Mouse (Mus musculus) cerebellum, postnatal 10 days (tissue): Measurements from ENCODE around the gene Lysmd3.
"Not testable (repeated sequence)": the region's sequence is repeated elsewhere in the genome, so short reads cannot be mapped to it uniquely, and the experiment has no call there.

Experiments used
- DNase-seq, 2 experiments: peaks; one replicate each; pipeline ENCODE4 v3.0.0; 2021; ENCODE audit warnings: mixed read lengths in 2 of 2

Lysmd3 gene

GRCm38 (mm10) chr13:81657351-81658052, at the start of gene Lysmd3:
Lysmd3 (plus strand) TSS chr13:81657663.
- DNase-seq: peak; percentile 97 to 98

DNA sequence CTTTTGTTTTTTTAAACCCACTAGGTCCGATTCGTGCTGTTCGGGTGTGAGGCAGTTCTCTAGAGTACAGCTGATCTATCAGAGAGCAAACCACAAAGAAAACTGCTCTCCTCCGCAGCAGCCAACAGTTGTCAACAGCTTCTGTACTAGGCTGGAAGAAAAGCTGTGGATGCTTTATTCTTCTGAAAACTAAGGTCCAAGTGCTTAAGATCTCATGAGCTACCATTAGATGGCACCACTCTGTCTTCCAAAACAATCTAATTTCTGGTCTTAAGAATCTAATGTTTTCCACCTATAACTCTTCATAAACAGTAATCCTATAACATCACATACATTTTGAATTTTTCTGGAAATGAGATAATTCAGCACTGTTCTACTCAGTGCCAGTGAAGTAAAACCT, 47.1 kb upstream of the Lysmd3 start:
- no peak for DNase-seq

DNA sequence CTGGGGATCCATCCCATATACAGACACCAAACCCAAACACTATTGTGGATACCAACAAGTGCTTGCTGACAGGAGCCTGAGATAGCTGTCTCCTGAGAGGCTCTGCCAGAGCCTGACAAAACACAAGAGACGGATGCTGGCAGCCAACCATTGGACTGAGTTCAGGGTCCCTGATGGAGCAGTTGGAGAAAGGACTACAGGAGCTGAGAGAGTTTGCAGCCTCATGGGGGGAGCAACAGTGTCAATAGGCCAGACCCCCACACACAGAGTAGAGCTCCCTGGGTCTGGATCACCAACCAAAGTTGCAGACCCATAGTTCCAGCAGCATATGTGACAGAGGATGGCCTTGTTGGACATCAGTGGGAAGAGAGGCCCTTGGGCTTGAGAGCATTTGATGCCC, 29.6 kb upstream of the Lysmd3 start:
- peak in 1 of 2 experiments; percentile 14 for DNase-seq

DNA sequence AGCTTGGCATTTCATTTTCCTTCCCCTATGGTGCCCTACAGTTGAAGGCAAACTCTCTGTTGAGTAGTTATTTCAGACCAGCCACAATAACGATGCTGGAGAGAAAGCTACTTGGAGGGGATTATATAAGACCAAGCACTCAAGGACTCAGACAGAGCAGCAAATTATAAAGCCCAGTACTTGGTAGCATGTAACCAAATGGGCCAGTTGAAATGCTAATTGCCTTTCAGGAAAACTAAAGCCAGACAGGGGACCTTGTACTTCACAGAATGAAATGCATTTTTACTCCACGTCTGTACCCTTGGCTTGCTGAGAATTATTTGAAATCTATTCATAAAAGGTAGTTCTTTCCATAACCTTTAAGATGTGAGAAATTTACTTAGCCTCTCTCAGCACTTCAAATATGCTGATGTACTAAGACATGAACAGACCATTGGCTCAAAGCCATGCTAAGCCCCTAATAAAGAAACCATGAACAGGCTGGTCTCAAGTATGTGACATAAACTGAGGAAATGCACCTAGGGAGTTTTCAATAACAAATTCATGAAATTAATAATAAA, 28.8 kb upstream of the Lysmd3 start:
- DNase-seq: no peak

DNA sequence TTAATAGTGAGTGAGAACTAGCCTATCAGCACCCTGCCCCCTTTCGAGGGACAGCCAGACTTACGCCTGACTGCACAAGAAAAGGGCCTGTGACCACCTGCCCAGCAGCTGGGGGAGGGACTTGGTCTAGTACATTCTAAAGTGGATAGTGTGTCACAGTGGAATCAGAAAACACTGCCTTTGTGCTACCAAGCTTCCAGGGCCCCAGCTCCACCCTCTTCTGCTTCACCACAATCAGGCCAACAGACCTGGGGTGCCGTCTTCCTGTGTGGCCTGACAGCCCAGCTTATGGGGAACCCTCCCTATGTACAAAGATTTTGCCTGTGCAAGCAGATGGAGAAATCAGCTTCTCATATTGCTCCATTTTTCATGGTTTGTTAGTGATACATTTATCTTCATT, 28.1 kb upstream of the Lysmd3 start:
- peak; percentile 18 to 27 for DNase-seq

DNA sequence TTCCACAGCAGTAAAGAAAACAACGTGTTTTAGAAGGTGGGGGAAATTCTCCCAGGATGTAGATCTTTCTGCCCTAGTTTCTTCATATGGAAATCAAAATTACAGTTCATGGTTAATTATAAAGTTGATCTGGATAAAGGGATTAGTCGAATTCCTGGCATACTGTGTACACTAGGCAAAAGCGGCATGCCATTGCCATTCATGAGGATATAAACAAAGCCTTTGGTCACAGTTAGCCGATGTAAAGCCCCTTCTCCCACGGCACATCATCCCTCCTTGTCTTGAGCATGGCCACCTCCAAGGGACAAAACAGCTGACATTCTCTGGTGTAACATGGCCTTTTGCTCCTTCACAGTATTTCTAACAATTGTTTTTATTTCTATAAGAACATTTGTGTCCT, 26.9 kb upstream of the Lysmd3 start:
- DNase-seq: no peak

DNA sequence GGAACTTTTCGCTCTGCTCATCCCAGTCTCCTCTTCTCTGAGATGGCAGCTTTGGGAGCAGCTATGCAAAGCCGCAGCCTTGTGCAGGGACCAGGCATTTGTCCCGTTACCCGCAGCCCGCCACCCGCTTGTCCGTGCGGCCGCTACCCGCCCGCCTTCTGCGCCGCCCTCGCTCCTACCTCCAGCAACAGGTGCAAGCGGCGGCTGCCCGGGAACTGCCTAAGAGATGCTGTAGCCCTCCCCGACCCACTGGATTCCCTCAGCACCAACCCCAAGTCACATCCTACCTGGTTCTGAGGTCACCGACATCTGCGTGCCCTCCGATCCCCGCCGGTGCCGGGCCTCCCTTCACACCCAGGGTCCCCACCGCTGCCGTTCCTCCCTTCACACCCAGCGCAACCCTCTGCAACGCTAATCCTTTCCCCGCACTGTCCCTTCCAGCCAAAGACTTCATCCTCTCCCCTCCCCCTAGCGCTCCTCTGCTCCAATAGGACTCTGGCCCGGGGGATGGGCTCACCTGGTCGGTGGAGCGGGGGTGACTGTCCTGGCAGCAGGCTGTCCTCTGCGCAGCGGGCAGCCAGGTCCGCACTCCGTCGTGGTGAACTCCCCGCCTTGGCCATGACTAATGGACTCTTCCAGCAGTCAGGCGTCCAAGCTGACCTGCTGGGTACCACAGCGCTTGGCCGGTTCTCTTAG, 24.6 kb upstream of the Lysmd3 start, which contains the start of gene Adgrv1:
Adgrv1 (minus strand) TSS at position 435 of the 696 bp plus-strand sequence.
- peak; percentile 91 to 96 for DNase-seq

DNA sequence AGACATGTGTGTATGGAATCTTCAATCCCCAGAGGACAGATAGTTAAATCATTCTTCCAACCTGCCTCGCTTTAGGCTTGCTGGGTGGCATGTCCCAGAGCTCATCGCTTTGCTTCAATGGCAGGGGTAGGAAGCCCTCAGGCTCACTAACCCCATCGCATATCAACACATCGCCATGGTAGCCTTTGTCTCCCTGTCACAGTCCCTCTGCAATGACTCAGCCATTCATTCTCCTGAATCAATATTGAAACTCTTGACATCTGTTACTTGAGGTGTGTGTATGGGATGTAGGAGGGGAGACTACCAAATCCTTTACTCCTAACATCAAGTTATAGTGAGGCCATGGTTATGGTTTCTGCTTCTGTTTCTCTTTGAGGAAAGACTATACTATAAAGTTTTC, 17.8 kb upstream of the Lysmd3 start:
- no peak for DNase-seq

- no peak for DNase-seq
Measured at GRCm38 (mm10) chr13:81640881-81641280, 16.6 kb upstream of the Lysmd3 start.

DNA sequence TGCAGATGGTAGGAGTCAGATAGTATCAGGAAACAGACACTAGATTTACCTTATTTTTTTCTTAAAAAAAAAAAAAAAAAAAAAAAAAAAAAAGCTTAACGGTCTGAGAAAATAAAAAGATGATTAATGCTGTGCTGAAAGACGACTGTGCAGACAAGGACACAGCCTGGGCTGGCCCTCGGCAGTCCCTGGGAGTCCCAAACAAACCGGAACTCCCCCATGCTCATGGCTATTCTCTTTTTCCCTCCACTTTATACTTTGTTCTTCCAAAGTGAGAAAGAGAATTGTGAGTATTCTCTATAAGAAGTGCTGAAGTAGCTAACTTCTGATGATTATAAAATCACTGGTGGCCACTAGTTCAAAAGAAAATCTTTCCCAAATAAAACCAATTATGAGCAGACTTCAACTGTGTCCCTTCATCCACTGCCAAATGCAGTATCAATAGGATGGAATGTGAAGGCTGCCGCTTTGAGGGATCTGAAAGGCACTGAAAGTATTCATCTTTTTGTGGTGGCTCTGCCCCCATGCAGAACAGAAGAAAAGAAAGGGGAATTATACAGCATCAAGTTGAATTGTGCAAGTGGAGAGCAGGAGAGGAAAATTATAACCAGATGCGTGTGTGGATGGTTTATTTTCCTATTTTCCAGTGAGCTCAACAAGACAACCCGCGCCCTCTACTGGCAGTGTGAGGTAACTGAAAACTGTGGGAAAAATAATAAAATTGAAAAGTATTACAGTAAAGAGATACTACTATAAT, 16.0 kb upstream of the Lysmd3 start:
- peak; percentile 75 to 76 for DNase-seq

DNA sequence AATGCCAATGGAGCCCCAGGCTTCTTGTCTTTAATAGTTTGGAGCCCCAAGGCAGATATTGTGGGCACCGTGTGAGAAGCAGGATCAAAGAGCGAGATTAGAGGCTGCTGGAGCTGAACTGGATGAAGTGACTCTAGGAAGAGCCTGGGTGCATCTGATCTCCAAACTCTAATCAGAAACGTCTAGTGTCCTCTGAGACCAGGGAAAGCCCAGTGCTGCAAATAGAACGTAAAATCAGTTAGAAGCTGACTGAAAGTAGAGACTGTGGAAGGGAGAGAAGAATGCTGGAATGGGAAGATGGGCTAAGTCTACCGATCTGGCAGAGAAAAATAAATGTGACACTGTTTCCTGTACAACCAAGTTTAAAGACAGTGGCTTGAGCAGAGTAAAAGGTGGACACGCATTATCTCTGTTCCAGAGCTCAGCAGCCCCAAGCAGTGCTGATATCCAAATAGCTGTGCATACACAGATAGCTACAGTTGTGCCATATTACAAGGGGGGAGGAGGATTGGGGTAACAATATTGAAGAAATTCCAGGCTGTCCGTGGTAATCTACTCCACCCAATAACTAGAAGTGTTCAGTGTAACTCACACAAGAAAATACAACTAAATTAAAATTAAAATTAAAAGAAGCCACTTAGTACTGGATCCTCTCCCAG, 14.8 kb upstream of the Lysmd3 start:
- DNase-seq: no peak

DNA sequence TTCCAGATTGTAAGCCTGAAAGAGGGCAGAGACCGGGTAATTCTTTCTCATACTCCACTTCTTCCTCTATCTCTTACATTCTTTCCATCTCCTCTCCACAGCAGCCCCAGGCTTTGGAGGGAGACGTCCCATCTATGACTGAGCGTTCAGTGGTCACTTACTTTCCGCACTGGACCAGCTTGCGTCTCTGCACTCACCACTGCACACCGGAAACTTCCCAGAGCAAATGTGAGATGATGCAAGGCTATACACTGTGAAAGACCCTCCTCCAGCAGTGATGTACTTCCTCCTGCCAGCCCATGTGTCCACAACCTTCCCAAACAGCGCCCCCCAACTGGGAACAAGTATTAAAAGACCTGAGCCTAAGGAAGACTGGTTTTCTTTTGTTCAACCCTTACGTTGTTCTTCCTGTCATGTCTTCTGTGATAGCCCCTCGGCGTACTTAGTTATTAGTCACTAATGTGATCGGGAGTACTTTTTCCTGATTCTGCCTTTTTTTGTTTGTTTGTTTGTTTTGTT, 13.4 kb upstream of the Lysmd3 start:
- DNase-seq: no peak

DNA sequence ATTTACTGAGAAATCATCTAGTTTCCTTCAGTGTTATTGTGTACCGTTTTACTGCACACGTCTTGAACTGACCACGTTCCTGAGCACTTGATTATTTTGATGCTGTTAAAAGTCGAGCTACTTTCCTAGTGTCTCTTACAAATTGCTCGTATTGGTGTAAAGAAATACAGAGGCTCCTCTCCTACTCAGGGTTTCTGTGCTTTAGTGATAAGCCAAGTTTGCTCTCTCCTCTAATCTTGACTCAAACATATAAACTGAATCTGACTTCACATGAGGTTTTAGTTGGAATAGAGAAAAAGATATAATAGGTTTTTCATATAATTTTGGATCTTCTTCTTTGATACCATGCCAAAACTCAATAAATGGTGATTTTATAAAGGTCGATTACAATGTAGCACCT, 11.1 kb upstream of the Lysmd3 start:
- no peak for DNase-seq

DNA sequence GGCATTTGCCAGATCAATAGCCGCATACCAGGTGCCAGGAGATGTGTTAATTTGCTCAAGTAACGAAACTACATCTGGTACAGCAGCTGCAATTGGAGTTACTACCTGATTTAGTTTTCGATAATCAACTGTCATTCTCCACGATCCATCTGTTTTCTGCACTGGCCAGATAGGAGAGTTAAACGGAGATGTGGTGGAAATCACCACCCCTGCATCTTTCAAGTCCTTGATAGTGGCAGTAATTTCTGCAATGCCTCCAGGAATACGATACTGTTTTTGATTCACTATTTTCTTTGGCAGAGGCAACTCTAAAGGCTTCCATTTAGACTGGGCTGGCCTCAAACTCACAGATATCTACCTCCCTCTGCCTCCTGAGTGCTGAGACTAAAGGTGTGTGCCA, 7.1 kb upstream of the Lysmd3 start:
- DNase-seq: not testable (repeated sequence)

GRCm38 (mm10) chr13:81656091-81656850, 1.2 kb upstream of the Lysmd3 start:
- peak; percentile 24 to 33 for DNase-seq

- DNase-seq: no peak
Measured at GRCm38 (mm10) chr13:81657008-81657350, 484 bp upstream of the Lysmd3 start.

- peak; percentile 8 for DNase-seq
Measured at GRCm38 (mm10) chr13:81658053-81658752, 740 bp downstream of the Lysmd3 start.

DNA sequence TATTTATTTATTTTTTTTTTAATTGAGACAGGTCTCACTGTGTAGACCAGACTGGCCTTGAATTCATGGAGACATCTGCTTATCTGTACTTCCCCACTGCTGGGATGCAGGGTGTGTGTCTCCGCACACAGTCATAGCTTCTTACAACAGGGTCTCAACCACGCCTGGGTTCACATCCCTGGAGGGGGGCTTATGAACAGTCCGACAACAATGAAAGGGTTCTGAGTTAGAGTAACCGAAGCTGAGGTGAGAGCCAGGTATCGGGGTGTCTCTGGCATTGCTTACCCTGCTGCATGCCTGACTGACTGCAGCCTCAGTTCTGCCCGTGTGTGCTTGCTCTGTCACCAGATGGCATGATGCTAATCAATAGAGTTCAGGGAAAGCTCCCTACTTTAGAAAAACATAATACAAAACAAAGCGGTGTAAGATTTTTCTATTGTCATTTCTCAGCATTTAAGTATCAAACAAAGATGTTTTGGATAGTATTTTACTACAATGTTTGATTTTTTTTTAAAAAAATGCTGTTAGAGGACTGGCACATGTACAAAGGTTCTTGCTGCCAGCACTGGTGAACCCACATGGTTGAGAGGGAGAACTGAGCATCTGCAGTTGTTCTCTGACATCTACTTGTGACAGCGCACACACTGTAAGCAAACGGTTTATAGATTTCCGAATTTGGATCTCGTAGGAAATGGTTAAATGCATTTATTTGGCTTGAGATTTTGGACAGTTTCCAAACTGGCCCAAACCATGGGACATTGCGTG, 6.3 kb downstream of the Lysmd3 start:
- peak; percentile 58 to 59 for DNase-seq

DNA sequence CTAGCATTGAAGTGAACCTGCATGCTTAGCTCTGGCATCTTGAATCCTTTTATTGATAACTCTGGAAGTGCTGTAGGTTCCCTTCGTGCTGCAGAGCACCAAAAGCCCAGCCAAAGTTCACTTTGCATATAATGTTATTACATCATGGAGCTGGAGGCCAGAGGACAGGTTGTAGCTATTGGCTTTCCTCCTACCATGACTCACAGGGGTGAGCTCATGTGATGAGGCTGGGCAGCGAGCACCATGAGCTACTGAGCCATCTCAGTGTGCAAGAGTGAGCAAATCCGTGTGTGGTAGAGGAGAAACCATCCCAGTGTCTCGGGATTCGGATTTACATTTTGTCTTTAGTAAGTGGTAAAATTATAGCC, 6.9 kb downstream of the Lysmd3 start:
- DNase-seq: peak; percentile 42 to 58

DNA sequence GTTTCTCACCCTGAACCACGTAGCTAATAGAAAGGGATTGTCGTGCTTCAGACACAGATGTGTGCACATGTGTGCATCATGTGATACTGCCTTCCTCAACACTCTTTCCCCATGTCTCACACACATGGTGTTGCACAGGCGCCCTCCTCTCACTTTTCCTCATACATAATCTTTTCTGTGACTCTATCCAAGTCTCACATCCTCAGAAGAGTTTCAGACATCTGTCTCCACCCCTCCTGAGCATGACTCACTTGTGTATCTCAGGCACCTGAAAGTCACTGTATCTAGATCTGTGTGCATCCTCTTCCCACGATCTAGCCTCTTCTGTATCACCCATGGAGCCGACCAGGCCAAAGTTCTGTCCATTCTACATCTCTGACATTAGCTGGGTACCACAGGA, 10.2 kb downstream of the Lysmd3 start:
- DNase-seq: no peak
